Mouse (Mus musculus): ENCODE measurements around the gene Ascc1. TPM values are rescaled to one million over a fixed set of nuclear protein-coding genes. Genes with fewer than 3 reads are reported as not detected.
"Not testable (repeated sequence)": the region's sequence is repeated elsewhere in the genome, so short reads cannot be mapped to it uniquely, and the experiment has no call there.

The Ascc1 gene
- total and polyA plus RNA-seq, 2 experiments from 2014 or later, result 15.7 to 34.6 TPM

DNA sequence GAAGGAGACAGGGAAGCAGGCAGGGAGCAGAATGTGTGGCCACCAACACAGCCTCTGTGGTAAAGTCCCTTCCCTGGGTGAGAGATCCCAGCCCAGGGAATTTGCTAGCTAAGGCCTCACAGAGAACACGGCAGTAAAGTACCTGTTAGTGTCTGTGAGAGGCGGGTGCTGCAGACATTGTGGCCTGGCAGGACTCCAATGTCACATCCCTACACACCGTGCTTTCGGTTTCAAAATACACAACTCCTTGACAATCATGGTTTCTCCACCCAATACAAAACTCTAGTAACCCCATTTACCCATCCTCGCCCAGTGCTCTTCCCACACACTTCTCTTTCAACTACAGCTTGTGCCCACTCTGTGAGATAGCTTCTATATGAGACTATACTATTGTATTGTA, 136.1 kb downstream of the Ascc1 start:
- Histone ChIP-seq H3K36me3 (replicated peaks; ENCODE audit: control insufficient read depth, insufficient read depth, low read length) (no peaks in the 10 kb centered on the region), H3K9ac (replicated peaks; ENCODE audit: low read depth, low read length) (no peak overlapping the region), H3K27me3 (ENCODE audit: control insufficient read depth, insufficient read depth, low read length) (peaks cover 3% of the 10 kb centered on the region; the same call in 1 of the 2 replicates), H3K4me2 (ENCODE audit: low read depth, low read length) (no peak overlapping the region), H3K4me1 (ENCODE audit: control insufficient read depth, insufficient read depth) (no peaks in the 10 kb centered on the region), H3K4me3 (ENCODE audit: low read depth, low read length) (no peak overlapping the region), H3K9me3 (replicated peaks; ENCODE audit: control insufficient read depth, low read length) (no peaks in the 10 kb centered on the region; the same call in 1 of the 2 replicates), H3K27ac (ENCODE audit: low read depth) (no peak overlapping the region)
- 72% methylated on average over 5 of the region's 5 CpGs for WGBS
- TF ChIP-seq CTCF (IDR thresholded peaks at IDR 0.05; ENCODE audit: low read depth) (no peak), EP300 (IDR thresholded peaks at IDR 0.05; ENCODE audit: low read depth) (no peak)
- DNase-seq (ENCODE audit: low spot score), result no peak
- no peak for ATAC-seq (ENCODE audit: insufficient read depth, low read depth)

DNA sequence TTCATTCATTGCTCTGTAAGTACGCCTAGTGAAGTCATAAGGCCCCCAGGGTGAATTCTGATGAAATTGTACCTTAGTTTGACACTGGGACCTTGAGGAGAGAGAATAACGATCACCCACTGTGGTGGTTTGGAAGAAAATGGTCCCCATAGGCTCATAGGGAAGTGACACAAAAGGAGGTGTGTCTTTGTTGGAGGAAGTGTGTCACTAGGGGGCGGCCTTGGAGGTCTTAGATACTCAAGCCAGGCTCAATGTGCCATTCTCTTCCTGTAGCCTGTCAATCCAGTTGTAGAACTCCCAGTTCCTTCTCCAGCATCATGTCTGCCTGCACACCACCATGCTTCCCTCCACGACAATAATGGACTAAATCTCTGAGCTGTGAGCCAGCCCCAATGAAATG, 138.1 kb downstream of the Ascc1 start:
- Histone ChIP-seq H3K36me3 (replicated peaks; ENCODE audit: control insufficient read depth, insufficient read depth, low read length) (no peaks in the 10 kb centered on the region), H3K27me3 (ENCODE audit: control insufficient read depth, insufficient read depth, low read length) (0 out of 2 replicates have a peak, but pooled peaks cover 3% of the 10 kb centered on the region), H3K4me1 (ENCODE audit: control insufficient read depth, insufficient read depth) (no peaks in the 10 kb centered on the region), H3K27ac (ENCODE audit: low read depth) (no peak overlapping the region), H3K9ac (replicated peaks; ENCODE audit: low read depth, low read length) (no peak overlapping the region), H3K9me3 (replicated peaks; ENCODE audit: control insufficient read depth, low read length) (no peaks in the 10 kb centered on the region; the same call in 1 of the 2 replicates), H3K4me3 (ENCODE audit: low read depth, low read length) (no peak overlapping the region), H3K4me2 (ENCODE audit: low read depth, low read length) (no peak overlapping the region)
- ATAC-seq (ENCODE audit: insufficient read depth, low read depth) (no peak), DNase-seq (ENCODE audit: low spot score) (no peak)
- WGBS, result 86% methylated on average over 4 of the region's 4 CpGs
- no peak for TF ChIP-seq CTCF (IDR thresholded peaks at IDR 0.05; ENCODE audit: low read depth)
- no peak for TF ChIP-seq EP300 (IDR thresholded peaks at IDR 0.05; ENCODE audit: low read depth)

- no peak overlapping the region for H3K27ac ChIP-seq (ENCODE audit: low read depth)
- no peak for TF ChIP-seq EP300 (IDR thresholded peaks at IDR 0.05; ENCODE audit: low read depth)
- no peak for TF ChIP-seq CTCF (IDR thresholded peaks at IDR 0.05; ENCODE audit: low read depth)
- no peak for DNase-seq (ENCODE audit: low spot score)
- no peak overlapping the region for H3K9ac ChIP-seq (replicated peaks; ENCODE audit: low read depth, low read length)
- H3K4me2 ChIP-seq (ENCODE audit: low read depth, low read length), result no peak overlapping the region
- WGBS, result 88% methylated on average over 3 of the region's 3 CpGs
- ATAC-seq (ENCODE audit: insufficient read depth, low read depth), result no peak
- no peaks in the 10 kb centered on the region; the same call in 1 of the 2 replicates for H3K9me3 ChIP-seq (replicated peaks; ENCODE audit: control insufficient read depth, low read length)
- H3K4me1 ChIP-seq (ENCODE audit: control insufficient read depth, insufficient read depth), result no peaks in the 10 kb centered on the region
- H3K36me3 ChIP-seq (replicated peaks; ENCODE audit: control insufficient read depth, insufficient read depth, low read length), result no peaks in the 10 kb centered on the region
- 0 out of 2 replicates have a peak, but pooled peaks cover 3% of the 10 kb centered on the region for H3K27me3 ChIP-seq (ENCODE audit: control insufficient read depth, insufficient read depth, low read length)
- no peak overlapping the region for H3K4me3 ChIP-seq (ENCODE audit: low read depth, low read length)
Observed at GRCm38 (mm10) chr10:60141656-60142160, 139.1 kb downstream of the Ascc1 start.

- DNase-seq (ENCODE audit: low spot score); H3K27ac ChIP-seq (ENCODE audit: low read depth); H3K9me3 ChIP-seq (replicated peaks; ENCODE audit: control insufficient read depth, low read length); H3K4me2 ChIP-seq (ENCODE audit: low read depth, low read length); H3K27me3 ChIP-seq (ENCODE audit: control insufficient read depth, insufficient read depth, low read length); H3K36me3 ChIP-seq (replicated peaks; ENCODE audit: control insufficient read depth, insufficient read depth, low read length); ATAC-seq (ENCODE audit: insufficient read depth, low read depth); H3K4me1 ChIP-seq (ENCODE audit: control insufficient read depth, insufficient read depth); H3K4me3 ChIP-seq (ENCODE audit: low read depth, low read length); H3K9ac ChIP-seq (replicated peaks; ENCODE audit: low read depth, low read length): not testable (repeated sequence)
- WGBS, result 42% methylated on average over 10 of the region's 10 CpGs
Observed at GRCm38 (mm10) chr10:60147510-60148047, 145.0 kb downstream of the Ascc1 start.

DNA sequence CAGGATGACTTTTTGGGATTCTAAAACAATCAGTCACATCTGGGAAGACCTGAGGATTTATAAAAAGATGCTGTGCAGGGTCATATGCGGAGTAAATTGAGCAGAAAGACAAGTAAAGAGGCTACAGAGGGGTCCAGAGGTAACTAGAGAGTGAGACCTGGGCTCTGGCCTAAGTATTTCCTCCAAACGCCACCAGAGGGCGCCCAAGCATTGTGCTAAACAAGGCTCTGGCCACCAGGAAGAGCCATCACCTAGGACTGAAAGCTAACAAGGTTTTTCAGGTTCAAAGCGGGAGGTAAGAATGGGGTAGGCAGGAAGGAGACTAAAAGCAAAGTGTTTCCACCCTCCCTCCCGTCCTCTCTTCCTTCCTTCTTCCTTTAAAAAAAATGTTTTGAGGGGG, 145.5 kb downstream of the Ascc1 start:
- H3K27ac ChIP-seq (ENCODE audit: low read depth), result no peak overlapping the region

More for the DNA sequence above, 145.5 kb downstream of the Ascc1 start:
- Histone ChIP-seq H3K36me3 (replicated peaks; ENCODE audit: control insufficient read depth, insufficient read depth, low read length) (no peaks in the 10 kb centered on the region), H3K9ac (replicated peaks; ENCODE audit: low read depth, low read length) (no peak overlapping the region), H3K4me3 (ENCODE audit: low read depth, low read length) (no peak overlapping the region), H3K4me1 (ENCODE audit: control insufficient read depth, insufficient read depth) (no peaks in the 10 kb centered on the region), H3K27me3 (ENCODE audit: control insufficient read depth, insufficient read depth, low read length) (0 out of 2 replicates have a peak, but pooled peaks cover 2% of the 10 kb centered on the region), H3K9me3 (replicated peaks; ENCODE audit: control insufficient read depth, low read length) (no peaks in the 10 kb centered on the region), H3K4me2 (ENCODE audit: low read depth, low read length) (no peak overlapping the region)
- under 1% methylated on average over 5 of the region's 5 CpGs for WGBS
- peak; percentile 95 for TF ChIP-seq CTCF (IDR thresholded peaks at IDR 0.05; ENCODE audit: low read depth)
- TF ChIP-seq EP300 (IDR thresholded peaks at IDR 0.05; ENCODE audit: low read depth), result no peak
- DNase-seq (ENCODE audit: low spot score), result peak; percentile 67
- peak; percentile 69 for ATAC-seq (ENCODE audit: insufficient read depth, low read depth)

Small RNA genes lying within 50 kb of the gene (microRNA-seq; reads per million reads assigned to microRNA genes)
- gene Mir6906, result not detected

Other genes with a start within 250 kb of the Ascc1 start
- 48.5 and 50.0 TPM in 2 replicates for gene Dnajb12, start 123.2 kb upstream of the Ascc1 start, total RNA-seq (2014; rRNA removed; ENCODE audit: low replicate concordance)
- 18.4 and 18.5 TPM in 2 replicates for gene Dnajb12, start 123.2 kb upstream of the Ascc1 start, polyA plus RNA-seq (2015; fragmentation: Nextera tagmentation; extraction: Ambion mirVana)
- 30.3 and 35.6 TPM in 2 replicates for gene Ddit4, start 51.0 kb upstream of the Ascc1 start, total RNA-seq (2014; rRNA removed; ENCODE audit: low replicate concordance)
- gene Ddit4, start 51.0 kb upstream of the Ascc1 start, polyA plus RNA-seq (2015; fragmentation: Nextera tagmentation; extraction: Ambion mirVana), result 17.0 and 17.4 TPM in 2 replicates
- 29.7 and 85.4 TPM in 2 replicates for gene Anapc16, start 330 bp downstream of the Ascc1 start, total RNA-seq (2014; rRNA removed; ENCODE audit: low replicate concordance)
- 104 and 108 TPM in 2 replicates for gene Anapc16, start 330 bp downstream of the Ascc1 start, polyA plus RNA-seq (2015; fragmentation: Nextera tagmentation; extraction: Ambion mirVana)
- 18.3 and 18.4 TPM in 2 replicates for gene Spock2, start 103.4 kb downstream of the Ascc1 start, total RNA-seq (2014; rRNA removed; ENCODE audit: low replicate concordance)
- gene Spock2, start 103.4 kb downstream of the Ascc1 start, polyA plus RNA-seq (2015; fragmentation: Nextera tagmentation; extraction: Ambion mirVana), result 5.2 and 5.7 TPM in 2 replicates
- gene Chst3, start 216.5 kb downstream of the Ascc1 start, total RNA-seq (2014; rRNA removed; ENCODE audit: low replicate concordance), result 2.2 and 2.4 TPM in 2 replicates
- gene Chst3, start 216.5 kb downstream of the Ascc1 start, polyA plus RNA-seq (2015; fragmentation: Nextera tagmentation; extraction: Ambion mirVana), result 0.20 and 0.27 TPM in 2 replicates